Mouse (Mus musculus) liver, embryonic 13.5 days (tissue): Measurements from ENCODE around the gene Sema4b. TPM values are rescaled to one million over a fixed set of nuclear protein-coding genes. Genes with fewer than 3 reads are reported as not detected.
A peak's percentile ranks its signal among the peaks of the same experiment; 100 is the strongest.

Experiments
- ATAC-seq: fragments of 200-750 bp; cut with Nextera tagmentation; 2 replicates; pipeline ENCODE4 v1.8.0; 2017; ENCODE audit warnings: low read depth, mild to moderate bottlenecking, moderate number of reproducible peaks, moderate library complexity
- DNase-seq: peaks from one replicate; pipeline ENCODE4 v3.0.0; 2022
- H3K27ac ChIP-seq: fragments of 300-500 bp; sonication (generic); 2 replicates; pipeline ENCODE4 v1.5.1; 2015; ENCODE audit warnings: moderate library complexity, mild to moderate bottlenecking, inconsistent platforms
- H3K27me3 ChIP-seq: fragments of 300-500 bp; sonication (generic); 2 replicates; pipeline ENCODE4 v1.6.1; 2015; ENCODE audit warnings: mild to moderate bottlenecking, inconsistent platforms
- H3K36me3 ChIP-seq: fragments of 300-500 bp; sonication (generic); 2 replicates; pipeline ENCODE4 v1.6.1; 2015; ENCODE audit warnings: mild to moderate bottlenecking, inconsistent platforms
- H3K4me1 ChIP-seq: fragments of 300-500 bp; sonication (generic); replicated peaks from 2 replicates; pipeline ENCODE4 v1.6.1; 2015; ENCODE audit warnings: inconsistent platforms
- H3K4me2 ChIP-seq: fragments of 300-500 bp; sonication (generic); 2 replicates; pipeline ENCODE4 v1.6.1; 2015; ENCODE audit warnings: inconsistent platforms, mild to moderate bottlenecking, moderate library complexity
- H3K4me3 ChIP-seq: fragments of 300-500 bp; sonication (generic); replicated peaks from 2 replicates; pipeline ENCODE4 v1.5.1; 2015; ENCODE audit warnings: mild to moderate bottlenecking, inconsistent platforms
- H3K9ac ChIP-seq: fragments of 300-500 bp; sonication (generic); 2 replicates; pipeline ENCODE4 v1.6.1; 2015; ENCODE audit warnings: mild to moderate bottlenecking, inconsistent platforms
- H3K9me3 ChIP-seq: fragments of 300-500 bp; sonication (generic); replicated peaks from 2 replicates; pipeline ENCODE4 v1.6.1; 2016; ENCODE audit warnings: inconsistent platforms
- WGBS: fragments of 180-500 bp; shearing (Covaris S2); methylation state at CpG from one replicate; pipeline ENCODE4 v1.1.7; 2015; ENCODE audit not compliant: insufficient replicate concordance; 5-methylcytosine and 5-hydroxymethylcytosine counted together
- polyA plus RNA-seq: library from polyadenylated mRNA; unstranded; fragments of >200 nt; fragmentation: Nextera tagmentation; extraction: Ambion mirVana; gene quantifications from 2 replicates; pipeline ENCODE4 v1.2.1, GENCODE M21; 2015

Sema4b gene
- polyA plus RNA-seq, 1 experiment from 2014 or later, result 14.1 TPM

GRCm38 (mm10) chr7:80205705-80206589 is 19.3 kb downstream of the Sema4b start:
- 49% methylated on average over 12 of the region's 12 CpGs for WGBS
- Histone ChIP-seq H3K4me3 (no peak overlapping the region), H3K9ac (peak overlapping the region; percentile 83), H3K4me2 (peak overlapping the region; percentile 88), H3K9me3 (no peaks in the 10 kb centered on the region), H3K36me3 (peaks cover 43% of the 10 kb centered on the region), H3K27me3 (no peaks in the 10 kb centered on the region), H3K4me1 (peaks cover 100% of the 10 kb centered on the region), H3K27ac (peak overlapping the region; percentile 100)
- ATAC-seq (no peak), DNase-seq (no peak)

GRCm38 (mm10) chr7:80207314-80207731 is 20.7 kb downstream of the Sema4b start:
- H3K36me3 ChIP-seq, result peaks cover 40% of the 10 kb centered on the region
- 0 out of 2 replicates have a peak, but pooled peaks have one; percentile 10 for ATAC-seq
- H3K9ac ChIP-seq, result peak overlapping the region; percentile 83
- H3K4me3 ChIP-seq, result peak overlapping the region; percentile 52
- peaks cover 100% of the 10 kb centered on the region for H3K4me1 ChIP-seq
- H3K27ac ChIP-seq, result peak overlapping the region; percentile 100
- 21% methylated on average over 3 of the region's 3 CpGs for WGBS
- H3K9me3 ChIP-seq, result no peaks in the 10 kb centered on the region
- H3K4me2 ChIP-seq, result peak overlapping the region; percentile 88
- peak; percentile 54 for DNase-seq
- H3K27me3 ChIP-seq, result no peaks in the 10 kb centered on the region

- H3K4me3 ChIP-seq, result peak overlapping the region; percentile 52
- 33% methylated on average over 18 of the region's 18 CpGs for WGBS
- ATAC-seq (peak; percentile 16), DNase-seq (peak; percentile 62)
- peak overlapping the region; percentile 100 for H3K27ac ChIP-seq
- H3K9me3 ChIP-seq, result no peaks in the 10 kb centered on the region
- peak overlapping the region; percentile 88 for H3K4me2 ChIP-seq
- peak overlapping the region; percentile 83 for H3K9ac ChIP-seq
- peaks cover 40% of the 10 kb centered on the region for H3K36me3 ChIP-seq
- H3K4me1 ChIP-seq, result peaks cover 100% of the 10 kb centered on the region
- H3K27me3 ChIP-seq, result no peaks in the 10 kb centered on the region
Observed at GRCm38 (mm10) chr7:80208026-80208642, 21.5 kb downstream of the Sema4b start.

GRCm38 (mm10) chr7:80208738-80209430 is 22.2 kb downstream of the Sema4b start:
- H3K9me3 ChIP-seq, result no peaks in the 10 kb centered on the region
- peak overlapping the region; percentile 52 for H3K4me3 ChIP-seq
- peaks cover 98% of the 10 kb centered on the region for H3K4me1 ChIP-seq
- peak; percentile 87 for ATAC-seq
- no peaks in the 10 kb centered on the region for H3K27me3 ChIP-seq
- H3K4me2 ChIP-seq, result peak overlapping the region; percentile 88
- peak; percentile 94 for DNase-seq
- peaks cover 40% of the 10 kb centered on the region for H3K36me3 ChIP-seq
- peak overlapping the region; percentile 100 for H3K27ac ChIP-seq
- peak overlapping the region; percentile 83 for H3K9ac ChIP-seq
- WGBS, result 13% methylated on average over 10 of the region's 10 CpGs

GRCm38 (mm10) chr7:80209669-80210068 is 23.0 kb downstream of the Sema4b start:
- H3K4me1 ChIP-seq, result peaks cover 98% of the 10 kb centered on the region
- peak overlapping the region; percentile 83 for H3K9ac ChIP-seq
- peak overlapping the region; percentile 100 for H3K27ac ChIP-seq
- H3K4me2 ChIP-seq, result peak overlapping the region; percentile 88
- H3K27me3 ChIP-seq, result no peaks in the 10 kb centered on the region
- WGBS, result 13% methylated on average over 6 of the region's 6 CpGs
- DNase-seq (no peak), ATAC-seq (no peak)
- H3K4me3 ChIP-seq, result peak overlapping the region; percentile 52
- H3K9me3 ChIP-seq, result no peaks in the 10 kb centered on the region
- peaks cover 40% of the 10 kb centered on the region for H3K36me3 ChIP-seq

- Histone ChIP-seq H3K4me2 (peak overlapping the region; percentile 88), H3K4me1 (peaks cover 98% of the 10 kb centered on the region), H3K27ac (peak overlapping the region; percentile 100), H3K9ac (peak overlapping the region; percentile 83), H3K4me3 (peak overlapping the region; percentile 10; the same call in 1 of the 2 replicates), H3K27me3 (no peaks in the 10 kb centered on the region), H3K9me3 (no peaks in the 10 kb centered on the region), H3K36me3 (peaks cover 53% of the 10 kb centered on the region)
- no peak for DNase-seq
- whole genome bisulfite sequencing, result 83% methylated on average over 4 of the region's 4 CpGs
- no peak for ATAC-seq
Observed at GRCm38 (mm10) chr7:80210982-80211381, 24.3 kb downstream of the Sema4b start.

GRCm38 (mm10) chr7:80213604-80214003 is 27.0 kb downstream of the Sema4b start:
- DNase-seq, result no peak
- Histone ChIP-seq H3K9ac (0 out of 2 replicates have a peak overlapping the region, but pooled peaks have one; percentile 33), H3K4me1 (peaks cover 72% of the 10 kb centered on the region), H3K9me3 (no peaks in the 10 kb centered on the region), H3K36me3 (peaks cover 75% of the 10 kb centered on the region), H3K27me3 (no peaks in the 10 kb centered on the region), H3K4me3 (no peak overlapping the region), H3K27ac (peak overlapping the region; percentile 100), H3K4me2 (no peak overlapping the region)
- ATAC-seq, result no peak
- 87% methylated on average over 7 of the region's 7 CpGs for whole genome bisulfite sequencing

GRCm38 (mm10) chr7:80214459-80214858 is 27.8 kb downstream of the Sema4b start:
- ATAC-seq, result no peak
- Histone ChIP-seq H3K27me3 (no peaks in the 10 kb centered on the region), H3K4me2 (no peak overlapping the region), H3K36me3 (peaks cover 84% of the 10 kb centered on the region), H3K4me3 (no peak overlapping the region), H3K9me3 (no peaks in the 10 kb centered on the region), H3K9ac (0 out of 2 replicates have a peak overlapping the region, but pooled peaks have one; percentile 41), H3K4me1 (peaks cover 63% of the 10 kb centered on the region), H3K27ac (peak overlapping the region; percentile 100)
- WGBS, result 85% methylated on average over 8 of the region's 8 CpGs
- no peak for DNase-seq

- ATAC-seq (peak; percentile 71), DNase-seq (peak; percentile 71)
- Histone ChIP-seq H3K4me3 (no peak overlapping the region), H3K9ac (peak overlapping the region; percentile 20; the same call in 1 of the 2 replicates), H3K4me2 (no peak overlapping the region), H3K36me3 (peaks cover 93% of the 10 kb centered on the region), H3K27ac (peak overlapping the region; percentile 100), H3K9me3 (no peaks in the 10 kb centered on the region), H3K4me1 (peaks cover 54% of the 10 kb centered on the region), H3K27me3 (no peaks in the 10 kb centered on the region)
- 37% methylated on average over 4 of the region's 4 CpGs for WGBS
Observed at GRCm38 (mm10) chr7:80215398-80215797, 28.8 kb downstream of the Sema4b start.

- 91% methylated on average over 8 of the region's 8 CpGs for WGBS
- DNase-seq (no peak), ATAC-seq (no peak)
- Histone ChIP-seq H3K27me3 (no peaks in the 10 kb centered on the region), H3K9ac (no peak overlapping the region), H3K27ac (0 out of 2 replicates have a peak overlapping the region, but pooled peaks have one; percentile 7), H3K4me3 (no peak overlapping the region), H3K9me3 (no peaks in the 10 kb centered on the region), H3K4me1 (peaks cover 42% of the 10 kb centered on the region), H3K4me2 (no peak overlapping the region), H3K36me3 (peaks cover 100% of the 10 kb centered on the region)
Observed at GRCm38 (mm10) chr7:80216566-80216965, 29.9 kb downstream of the Sema4b start.

- Histone ChIP-seq H3K27ac (no peak overlapping the region), H3K36me3 (peaks cover 100% of the 10 kb centered on the region), H3K9ac (no peak overlapping the region), H3K4me2 (no peak overlapping the region), H3K9me3 (no peaks in the 10 kb centered on the region), H3K4me1 (peaks cover 21% of the 10 kb centered on the region), H3K27me3 (no peaks in the 10 kb centered on the region), H3K4me3 (no peak overlapping the region)
- no peak for ATAC-seq
- no peak for DNase-seq
- 89% methylated on average over 9 of the region's 9 CpGs for WGBS
Observed at GRCm38 (mm10) chr7:80218666-80219065, 32.0 kb downstream of the Sema4b start.
